Mouse (Mus musculus): Measurements from ENCODE around the gene Btnl9. TPM values are rescaled to one million over a fixed set of nuclear protein-coding genes. Genes with fewer than 3 reads are reported as not detected.

Btnl9 gene
- not detected in 2 replicates for polyA plus RNA-seq (2014; fragmentation: Nextera tagmentation; extraction: Ambion mirVana)

GRCm38 (mm10) chr11:49186955-49187488, at the start of gene Btnl9:
TSS of gene Btnl9 (minus strand) at chr11:49187159.
- ATAC-seq (ENCODE audit: low FRiP score, low TSS enrichment) = no peak
- DNase-seq = no peak
- no peaks in the 10 kb centered on the region for H3K36me3 ChIP-seq (ENCODE audit: control insufficient read depth, insufficient read depth, low read length)
- no peaks in the 10 kb centered on the region for H3K4me1 ChIP-seq (ENCODE audit: control insufficient read depth, insufficient read depth, low read length)
- H3K4me2 ChIP-seq (ENCODE audit: low read length) = no peak within 1 kb of the TSS
- H3K9me3 ChIP-seq (ENCODE audit: control insufficient read depth, low read length) = no peaks in the 10 kb centered on the region
- no peaks in the 10 kb centered on the region for H3K27me3 ChIP-seq (ENCODE audit: control insufficient read depth, insufficient read depth, low read length)
- no peak within 1 kb of the TSS for H3K4me3 ChIP-seq (replicated peaks; ENCODE audit: low read depth, low read length)
- H3K9ac ChIP-seq (replicated peaks; ENCODE audit: low read length) = no peak within 1 kb of the TSS
- WGBS = 78% methylated on average over 8 of the region's 8 CpGs
- H3K27ac ChIP-seq (replicated peaks; ENCODE audit: low read depth, low read length) = no peak within 1 kb of the TSS

GRCm38 (mm10) chr11:49235459-49236207, 48.7 kb upstream of the Btnl9 start:
- Histone ChIP-seq H3K9me3 (ENCODE audit: control insufficient read depth, low read length) (no peaks in the 10 kb centered on the region), H3K36me3 (ENCODE audit: control insufficient read depth, insufficient read depth, low read length) (no peaks in the 10 kb centered on the region), H3K4me3 (replicated peaks; ENCODE audit: low read depth, low read length) (no peak overlapping the region), H3K27me3 (ENCODE audit: control insufficient read depth, insufficient read depth, low read length) (no peaks in the 10 kb centered on the region), H3K27ac (replicated peaks; ENCODE audit: low read depth, low read length) (no peak overlapping the region), H3K9ac (replicated peaks; ENCODE audit: low read length) (no peak overlapping the region), H3K4me1 (ENCODE audit: control insufficient read depth, insufficient read depth, low read length) (no peaks in the 10 kb centered on the region), H3K4me2 (ENCODE audit: low read length) (no peak overlapping the region)
- ATAC-seq (ENCODE audit: low FRiP score, low TSS enrichment) (no peak), DNase-seq (no peak)
- 74% methylated on average over 3 of the region's 3 CpGs for WGBS

GRCm38 (mm10) chr11:49232781-49233180, 45.8 kb upstream of the Btnl9 start:
- H3K4me2 ChIP-seq (ENCODE audit: low read length) = no peak overlapping the region
- WGBS = 80% methylated on average over 3 of the region's 3 CpGs
- H3K4me1 ChIP-seq (ENCODE audit: control insufficient read depth, insufficient read depth, low read length) = no peaks in the 10 kb centered on the region
- DNase-seq (no peak), ATAC-seq (ENCODE audit: low FRiP score, low TSS enrichment) (no peak)
- no peaks in the 10 kb centered on the region for H3K36me3 ChIP-seq (ENCODE audit: control insufficient read depth, insufficient read depth, low read length)
- no peak overlapping the region for H3K9ac ChIP-seq (replicated peaks; ENCODE audit: low read length)
- H3K27ac ChIP-seq (replicated peaks; ENCODE audit: low read depth, low read length) = no peak overlapping the region
- no peaks in the 10 kb centered on the region for H3K9me3 ChIP-seq (ENCODE audit: control insufficient read depth, low read length)
- H3K27me3 ChIP-seq (ENCODE audit: control insufficient read depth, insufficient read depth, low read length) = no peaks in the 10 kb centered on the region
- no peak overlapping the region for H3K4me3 ChIP-seq (replicated peaks; ENCODE audit: low read depth, low read length)

DNA sequence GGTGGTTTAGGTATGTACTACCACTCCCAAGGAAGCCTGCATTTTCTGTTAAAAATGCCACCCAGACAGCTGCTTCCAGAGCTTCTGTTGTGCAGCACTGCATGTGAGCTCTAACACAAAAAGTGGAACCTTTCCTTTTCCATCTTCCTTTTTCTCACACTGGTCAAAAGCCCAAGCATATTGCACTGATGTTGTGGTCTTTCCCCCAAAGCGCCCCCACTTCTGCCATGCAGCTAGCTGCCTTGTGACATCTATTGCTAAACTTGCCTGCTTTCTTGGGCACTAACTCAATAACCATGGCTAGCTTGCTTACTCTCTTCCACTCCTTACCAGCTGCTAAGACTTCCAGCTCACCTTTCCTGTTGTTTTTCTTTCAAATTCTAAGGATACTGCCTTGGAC, 37.5 kb upstream of the Btnl9 start:
- Histone ChIP-seq H3K9me3 (ENCODE audit: control insufficient read depth, low read length) (no peaks in the 10 kb centered on the region), H3K27ac (replicated peaks; ENCODE audit: low read depth, low read length) (no peak overlapping the region), H3K9ac (replicated peaks; ENCODE audit: low read length) (no peak overlapping the region), H3K4me3 (replicated peaks; ENCODE audit: low read depth, low read length) (no peak overlapping the region), H3K4me1 (ENCODE audit: control insufficient read depth, insufficient read depth, low read length) (no peaks in the 10 kb centered on the region), H3K27me3 (ENCODE audit: control insufficient read depth, insufficient read depth, low read length) (no peaks in the 10 kb centered on the region), H3K36me3 (ENCODE audit: control insufficient read depth, insufficient read depth, low read length) (no peaks in the 10 kb centered on the region; the same call in 1 of the 2 replicates), H3K4me2 (ENCODE audit: low read length) (no peak overlapping the region)
- WGBS = 69% methylated on average over 1 of the region's 1 CpGs
- ATAC-seq (ENCODE audit: low FRiP score, low TSS enrichment) (no peak), DNase-seq (no peak)

GRCm38 (mm10) chr11:49219271-49219670, 32.3 kb upstream of the Btnl9 start:
- Histone ChIP-seq H3K4me2 (ENCODE audit: low read length) (no peak overlapping the region), H3K36me3 (ENCODE audit: control insufficient read depth, insufficient read depth, low read length) (peaks cover 41% of the 10 kb centered on the region), H3K27ac (replicated peaks; ENCODE audit: low read depth, low read length) (no peak overlapping the region), H3K9me3 (ENCODE audit: control insufficient read depth, low read length) (no peaks in the 10 kb centered on the region), H3K9ac (replicated peaks; ENCODE audit: low read length) (no peak overlapping the region), H3K27me3 (ENCODE audit: control insufficient read depth, insufficient read depth, low read length) (no peaks in the 10 kb centered on the region), H3K4me1 (ENCODE audit: control insufficient read depth, insufficient read depth, low read length) (no peaks in the 10 kb centered on the region), H3K4me3 (replicated peaks; ENCODE audit: low read depth, low read length) (no peak overlapping the region)
- DNase-seq (no peak), ATAC-seq (ENCODE audit: low FRiP score, low TSS enrichment) (no peak)
- WGBS = 100% methylated on average over 2 of the region's 2 CpGs

- 95% methylated on average over 1 of the region's 1 CpGs for WGBS
- no peaks in the 10 kb centered on the region for H3K9me3 ChIP-seq (ENCODE audit: control insufficient read depth, low read length)
These were observed 26.5 kb upstream of the Btnl9 start for GRCm38 (mm10) chr11:49213505-49213904.

DNA sequence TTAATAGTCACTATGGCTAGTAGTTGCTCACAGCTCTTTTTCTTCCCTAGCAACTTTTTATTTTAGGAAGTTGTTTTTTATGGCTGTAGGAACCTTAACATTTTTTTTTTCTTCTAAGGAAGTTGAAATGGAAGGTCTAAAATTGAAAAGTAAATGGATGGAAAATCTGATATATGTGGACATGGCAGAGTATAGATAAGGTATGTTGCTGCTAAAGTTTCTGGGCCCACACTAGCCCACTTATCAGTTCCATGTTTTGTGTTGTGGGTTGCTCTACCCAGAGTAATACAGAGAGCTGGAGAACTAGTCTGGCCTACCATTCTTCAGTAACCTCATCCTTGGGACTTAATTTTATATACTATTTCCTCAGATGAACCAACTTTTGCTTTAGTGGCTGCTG, 25.6 kb upstream of the Btnl9 start:
- Histone ChIP-seq H3K27me3 (ENCODE audit: control insufficient read depth, insufficient read depth, low read length) (no peaks in the 10 kb centered on the region), H3K36me3 (ENCODE audit: control insufficient read depth, insufficient read depth, low read length) (peaks cover 45% of the 10 kb centered on the region), H3K4me2 (ENCODE audit: low read length) (no peak overlapping the region), H3K27ac (replicated peaks; ENCODE audit: low read depth, low read length) (no peak overlapping the region), H3K4me3 (replicated peaks; ENCODE audit: low read depth, low read length) (no peak overlapping the region), H3K9me3 (ENCODE audit: control insufficient read depth, low read length) (no peaks in the 10 kb centered on the region), H3K4me1 (ENCODE audit: control insufficient read depth, insufficient read depth, low read length) (no peaks in the 10 kb centered on the region), H3K9ac (replicated peaks; ENCODE audit: low read length) (no peak overlapping the region)
- ATAC-seq (ENCODE audit: low FRiP score, low TSS enrichment) (no peak), DNase-seq (no peak)

More at GRCm38 (mm10) chr11:49213505-49213904, 26.5 kb upstream of the Btnl9 start:
- ATAC-seq (ENCODE audit: low FRiP score, low TSS enrichment) (no peak), DNase-seq (no peak)
- no peaks in the 10 kb centered on the region for H3K4me1 ChIP-seq (ENCODE audit: control insufficient read depth, insufficient read depth, low read length)
- H3K27me3 ChIP-seq (ENCODE audit: control insufficient read depth, insufficient read depth, low read length) = no peaks in the 10 kb centered on the region
- peaks cover 46% of the 10 kb centered on the region for H3K36me3 ChIP-seq (ENCODE audit: control insufficient read depth, insufficient read depth, low read length)
- H3K9ac ChIP-seq (replicated peaks; ENCODE audit: low read length) = no peak overlapping the region
- H3K4me3 ChIP-seq (replicated peaks; ENCODE audit: low read depth, low read length) = no peak overlapping the region
- H3K27ac ChIP-seq (replicated peaks; ENCODE audit: low read depth, low read length) = no peak overlapping the region
- H3K4me2 ChIP-seq (ENCODE audit: low read length) = no peak overlapping the region

GRCm38 (mm10) chr11:49207495-49207894, 20.5 kb upstream of the Btnl9 start:
- Histone ChIP-seq H3K9ac (replicated peaks; ENCODE audit: low read length) (no peak overlapping the region), H3K4me3 (replicated peaks; ENCODE audit: low read depth, low read length) (no peak overlapping the region), H3K4me1 (ENCODE audit: control insufficient read depth, insufficient read depth, low read length) (peaks cover 14% of the 10 kb centered on the region), H3K27me3 (ENCODE audit: control insufficient read depth, insufficient read depth, low read length) (no peaks in the 10 kb centered on the region), H3K4me2 (ENCODE audit: low read length) (no peak overlapping the region), H3K27ac (replicated peaks; ENCODE audit: low read depth, low read length) (no peak overlapping the region), H3K9me3 (ENCODE audit: control insufficient read depth, low read length) (no peaks in the 10 kb centered on the region), H3K36me3 (ENCODE audit: control insufficient read depth, insufficient read depth, low read length) (peaks cover 7% of the 10 kb centered on the region; the same call in 1 of the 2 replicates)
- ATAC-seq (ENCODE audit: low FRiP score, low TSS enrichment) = no peak
- 96% methylated on average over 1 of the region's 1 CpGs for WGBS
- DNase-seq = no peak

DNA sequence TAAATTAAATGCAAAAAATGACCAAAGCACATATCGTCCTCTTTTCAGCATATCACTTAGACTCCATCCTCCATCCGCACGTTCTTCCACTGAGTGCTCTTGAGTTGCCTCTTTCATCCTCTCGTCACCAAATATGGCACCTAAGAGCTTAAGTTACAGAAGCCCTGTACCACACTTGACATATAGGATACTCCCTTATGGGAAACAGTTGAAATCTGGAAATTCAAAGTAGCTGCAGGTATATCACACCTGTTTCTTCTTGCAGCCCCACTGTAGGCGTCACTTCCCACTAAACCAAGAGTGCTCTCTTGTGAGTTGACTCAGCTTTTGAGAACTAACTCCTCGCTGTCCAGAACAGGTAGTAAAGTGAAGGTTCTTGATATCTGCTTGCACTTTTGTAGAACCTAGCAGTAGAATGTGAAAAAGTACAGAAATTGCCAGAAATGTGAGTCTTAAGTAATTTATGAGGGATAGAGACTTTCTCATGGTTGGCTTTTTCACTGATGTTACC, 18.2 kb upstream of the Btnl9 start:
- no peak overlapping the region for H3K27ac ChIP-seq (replicated peaks; ENCODE audit: low read depth, low read length)
- no peaks in the 10 kb centered on the region for H3K27me3 ChIP-seq (ENCODE audit: control insufficient read depth, insufficient read depth, low read length)
- DNase-seq (no peak), ATAC-seq (ENCODE audit: low FRiP score, low TSS enrichment) (no peak)
- no peaks in the 10 kb centered on the region for H3K9me3 ChIP-seq (ENCODE audit: control insufficient read depth, low read length)
- peaks cover 18% of the 10 kb centered on the region for H3K4me1 ChIP-seq (ENCODE audit: control insufficient read depth, insufficient read depth, low read length)
- no peak overlapping the region for H3K9ac ChIP-seq (replicated peaks; ENCODE audit: low read length)
- H3K36me3 ChIP-seq (ENCODE audit: control insufficient read depth, insufficient read depth, low read length) = peaks cover 7% of the 10 kb centered on the region; the same call in 1 of the 2 replicates
- H3K4me3 ChIP-seq (replicated peaks; ENCODE audit: low read depth, low read length) = peak overlapping the region; percentile 95; the same call in 1 of the 2 replicates
- peak overlapping the region; percentile 66 for H3K4me2 ChIP-seq (ENCODE audit: low read length)
- 90% methylated on average over 6 of the region's 6 CpGs for WGBS
